Mouse (Mus musculus) layer of hippocampus, adult 2 months (tissue): ENCODE data around the gene Elf2. TPM values are rescaled to one million over a fixed set of nuclear protein-coding genes. Genes with fewer than 3 reads are reported as not detected.
"Not testable (repeated sequence)": the region's sequence is repeated elsewhere in the genome, so short reads cannot be mapped to it uniquely, and the experiment has no call there.

ENCODE experiments used
- DNase-seq, 2 experiments: peaks; one replicate each; pipeline ENCODE4 v3.0.0; 2022; ENCODE audit warnings: low spot score in 2 of 2
- H3K27ac ChIP-seq: fragments of 200-600 bp; 2 replicates; pipeline ENCODE4 v1.8.1; 2022
- H3K4me3 ChIP-seq: fragments of 200-600 bp; 2 replicates; pipeline ENCODE4 v1.8.1; 2022; ENCODE audit warnings: mild to moderate bottlenecking
- CTCF ChIP-seq: fragments of 200-600 bp; conservative IDR thresholded peaks from 2 replicates; pipeline ENCODE4 v1.8.1; 2022; ENCODE audit warnings: antibody characterized with exemption, mild to moderate bottlenecking, moderate library complexity
- microRNA-seq, 2 experiments: library from miRNA; unstranded; fragments of <30 nt; microRNA quantifications; one replicate each; pipeline ENCODE4 v1.2.0; 2021
- total RNA-seq, 2 experiments: library from RNA; stranded (reverse); gene quantifications; 2 replicates each; pipeline ENCODE4 v1.2.3; 2021

Gene Elf2
- total RNA-seq, 2 experiments from 2014 or later: 54.6 to 54.9 TPM

- no peak for TF ChIP-seq CTCF
- DNase-seq: no peak
- no peak overlapping the region for H3K4me3 ChIP-seq
- no peak overlapping the region for H3K27ac ChIP-seq
Measured at GRCm38 (mm10) chr3:51219213-51219612, 121.2 kb downstream of the Elf2 start.

DNA sequence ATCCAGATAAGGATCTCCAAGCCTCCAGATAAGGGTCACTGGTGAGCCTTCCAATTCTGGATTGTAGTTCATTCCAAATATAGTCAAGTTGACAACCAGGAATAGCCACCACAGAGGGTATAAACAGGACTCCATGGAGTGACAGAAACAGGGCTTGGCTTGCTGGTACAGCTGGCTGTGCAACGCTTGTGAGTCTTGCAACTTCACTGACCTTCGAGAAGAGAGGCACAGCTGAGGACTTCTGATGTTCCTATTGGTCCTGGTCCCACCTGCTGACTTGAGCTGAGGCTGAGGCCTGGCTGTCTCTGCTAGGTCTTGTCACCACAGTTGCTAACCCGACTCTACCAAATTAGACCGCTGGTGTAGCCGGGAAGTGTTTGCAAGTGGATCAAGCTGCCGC lies 122.1 kb downstream of the Elf2 start:
- not testable (repeated sequence) for H3K4me3 ChIP-seq, H3K27ac ChIP-seq, DNase-seq

GRCm38 (mm10) chr3:51216351-51216750 lies 124.1 kb downstream of the Elf2 start:
- not testable (repeated sequence) for H3K27ac ChIP-seq, H3K4me3 ChIP-seq, DNase-seq

DNA sequence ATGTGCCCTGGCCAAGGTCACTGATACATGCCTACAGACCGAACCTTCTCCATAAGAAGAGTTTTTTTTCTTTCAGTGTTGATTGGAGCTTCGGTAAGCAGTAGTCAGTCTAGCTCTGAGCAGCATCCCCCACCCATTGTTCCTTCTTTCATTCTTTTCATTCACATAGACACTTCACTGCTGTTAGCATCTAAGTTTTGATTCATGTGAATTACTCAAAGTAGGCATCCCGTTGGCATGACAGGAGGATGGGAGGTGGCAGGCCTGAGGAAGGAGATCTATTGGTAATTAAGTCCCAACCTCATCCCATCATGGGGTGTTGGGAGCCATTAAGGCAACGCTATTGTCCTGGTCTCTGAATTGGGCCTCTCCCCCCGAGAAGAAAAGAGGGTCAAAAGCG lies 124.8 kb downstream of the Elf2 start:
- Histone ChIP-seq H3K27ac (no peak overlapping the region), H3K4me3 (no peak overlapping the region)
- no peak for DNase-seq
- no peak for TF ChIP-seq CTCF

- no peak for TF ChIP-seq CTCF
- DNase-seq: no peak
- Histone ChIP-seq H3K4me3 (no peak overlapping the region), H3K27ac (no peak overlapping the region)
Measured at GRCm38 (mm10) chr3:51213111-51213510, 127.4 kb downstream of the Elf2 start.

DNA sequence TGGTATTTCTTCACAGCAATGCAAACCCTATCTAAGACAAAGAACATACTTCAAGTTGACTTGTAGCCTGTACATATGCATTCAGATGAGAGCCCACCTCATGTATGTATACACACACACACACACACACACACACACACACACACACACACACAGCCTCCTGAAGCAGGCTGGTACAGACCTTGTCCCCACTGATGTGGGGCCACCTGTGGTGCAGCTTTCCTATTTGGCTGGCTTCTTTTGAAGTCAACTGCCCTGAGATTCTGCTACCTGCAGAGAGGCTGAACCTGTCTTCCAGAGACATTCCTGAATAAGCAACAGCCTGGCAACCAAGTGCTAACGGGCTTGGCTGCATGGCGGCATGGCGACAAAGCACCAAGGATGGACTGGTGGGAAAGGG lies 130.0 kb downstream of the Elf2 start:
- TF ChIP-seq CTCF: no peak
- no peak overlapping the region for H3K27ac ChIP-seq
- no peak overlapping the region for H3K4me3 ChIP-seq
- no peak for DNase-seq

DNA sequence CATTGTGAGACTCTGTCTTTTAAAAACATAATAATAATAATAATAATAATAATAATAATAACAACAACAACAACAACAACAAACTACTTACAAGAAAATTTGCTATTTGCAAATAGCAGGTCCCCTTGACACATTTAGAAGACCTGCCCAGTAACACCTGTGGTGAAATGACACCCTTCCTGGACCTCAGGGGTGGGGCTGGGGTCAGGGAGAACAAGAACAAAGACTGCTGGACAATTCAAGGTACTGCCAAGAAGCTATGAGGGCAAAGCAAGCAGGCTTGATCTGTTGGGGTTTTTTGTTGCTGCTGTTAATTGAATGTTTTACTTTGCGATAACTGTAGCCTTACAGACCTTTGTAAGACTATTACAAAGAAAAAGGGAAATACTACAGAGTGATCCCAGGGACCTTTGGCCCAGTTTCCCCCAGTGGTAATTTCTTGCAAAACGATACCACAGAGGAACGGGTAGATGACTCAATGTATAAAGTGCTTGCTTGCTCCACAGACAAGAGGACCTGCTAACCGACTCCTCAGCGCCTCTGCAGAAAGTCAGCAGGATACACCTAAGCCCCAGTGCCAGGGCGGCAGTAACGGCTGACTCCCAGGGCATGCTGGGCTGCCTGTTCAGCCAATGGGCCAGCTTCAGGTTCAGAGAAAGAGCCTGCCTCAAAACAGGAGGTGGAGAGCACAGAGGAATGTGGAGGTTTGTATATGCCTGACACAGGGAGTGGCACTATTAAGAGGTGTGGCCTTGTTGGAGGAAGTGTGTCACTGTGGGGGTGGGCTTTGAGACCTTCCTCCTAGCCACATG lies 130.8 kb downstream of the Elf2 start:
- Histone ChIP-seq H3K4me3 (no peak overlapping the region), H3K27ac (no peak overlapping the region)
- TF ChIP-seq CTCF: no peak
- no peak for DNase-seq

- Histone ChIP-seq H3K27ac (no peak overlapping the region), H3K4me3 (no peak overlapping the region)
- no peak for DNase-seq
- no peak for TF ChIP-seq CTCF
Measured at GRCm38 (mm10) chr3:51208633-51209032, 131.8 kb downstream of the Elf2 start.

GRCm38 (mm10) chr3:51206521-51206920 lies 133.9 kb downstream of the Elf2 start:
- no peak overlapping the region for H3K4me3 ChIP-seq
- H3K27ac ChIP-seq: no peak overlapping the region
- DNase-seq: no peak
- TF ChIP-seq CTCF: no peak

DNA sequence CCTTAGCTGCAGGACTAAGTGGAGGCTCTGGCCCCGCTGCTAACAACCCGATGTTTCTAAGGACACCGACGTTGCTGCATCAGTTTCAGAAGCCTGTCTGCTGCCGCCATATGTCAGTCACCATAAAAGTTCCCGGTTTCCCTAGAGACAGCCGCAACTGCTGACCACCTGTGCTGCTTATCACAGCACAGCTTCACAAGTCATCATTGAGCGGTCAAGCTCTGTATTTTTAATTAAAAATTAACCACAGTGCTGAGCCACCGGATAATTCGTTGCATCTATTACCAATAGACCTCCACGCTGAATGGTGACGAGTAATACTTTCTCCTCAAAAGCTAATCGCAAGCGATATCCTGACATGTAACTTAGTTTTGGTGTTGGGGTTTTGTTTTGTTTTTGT lies 135.6 kb downstream of the Elf2 start:
- DNase-seq: no peak

GRCm38 (mm10) chr3:51204441-51204840 lies 136.0 kb downstream of the Elf2 start:
- no peak for DNase-seq
- Histone ChIP-seq H3K27ac (no peak overlapping the region), H3K4me3 (no peak overlapping the region)
- peak; percentile 59 for TF ChIP-seq CTCF

More for the DNA sequence above, 135.6 kb downstream of the Elf2 start:
- no peak for TF ChIP-seq CTCF
- Histone ChIP-seq H3K4me3 (no peak overlapping the region), H3K27ac (no peak overlapping the region)

DNA sequence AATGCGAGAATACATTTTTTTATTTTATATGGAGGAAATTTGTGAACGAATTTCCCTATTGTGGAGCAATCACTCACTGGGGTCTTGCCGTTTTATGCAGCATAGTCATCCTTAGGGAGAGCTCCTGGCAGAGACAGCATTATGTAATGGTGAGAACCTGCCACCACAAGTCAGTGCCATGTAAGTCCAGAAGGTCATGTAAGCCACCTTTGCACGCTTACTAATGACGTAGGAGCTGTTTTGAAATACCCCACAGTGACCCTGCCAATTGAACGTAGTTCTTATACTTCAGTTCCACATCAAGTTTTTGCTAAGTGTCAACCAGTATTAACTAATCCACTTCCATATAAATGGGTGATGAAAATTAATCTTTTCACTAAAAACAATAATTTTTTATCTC lies 136.6 kb downstream of the Elf2 start:
- DNase-seq: no peak
- Histone ChIP-seq H3K4me3 (no peak overlapping the region), H3K27ac (no peak overlapping the region)
- TF ChIP-seq CTCF: no peak

Small RNA genes lying within 50 kb of the gene (microRNA-seq; reads per million reads assigned to microRNA genes)
- gene Gm24282: 0 reads per million in 2 experiments

Other genes starting within 250 kb of the Elf2 start
- gene Noct, start 116.2 kb downstream of the Elf2 start, total RNA-seq: 10 to 100 TPM; 57.2 to 61.0 TPM
- not detected for gene Mgarp, start 56.1 kb upstream of the Elf2 start, total RNA-seq
- 100 to 1,000 TPM; 287 to 299 TPM for gene Ndufc1, start 68.3 kb upstream of the Elf2 start, total RNA-seq
- gene Naa15, start 74.5 kb upstream of the Elf2 start, total RNA-seq: 10 to 100 TPM; 55.0 to 58.1 TPM
- gene Rab33b, start 143.3 kb upstream of the Elf2 start, total RNA-seq: 10 to 100 TPM; 22.8 to 25.4 TPM
- 100 to 1,000 TPM; 138 to 144 TPM for gene Setd7, start 220.2 kb upstream of the Elf2 start, total RNA-seq